In genomic region chr4:153188504-153189031, GRCm38 (mm10) we compare ENCODE assay signal across 8 mouse cellular contexts.
DNase-seq lines count a peak whose midpoint lies in the region; ATAC-seq lines count a peak whose summit lies in the region.
"Had no signal": no experiment of that assay in that cellular context is flagged by ENCODE, and none has a peak within 500 bp of the region (broad histone marks: within the 10 kb centered on the region; RNA-seq: fewer than 3 reads in every experiment).

No protein-coding gene starts in this region.

- no peak for DNase-seq in kidney, adult 8-10 months
- peak; percentile 13 for DNase-seq in embryonic facial prominence, embryonic 11.5 days (ENCODE audit: low spot score)
- no peak for DNase-seq in yolk sac, embryonic 10.5 days (ENCODE audit: low spot score)
- DNase-seq in thymus, postnatal 14 days: no peak

- 0 out of 2 replicates have a peak, but pooled peaks have one; percentile 2 for ATAC-seq in kidney, embryonic 16.5 days (ENCODE audit: low FRiP score, low TSS enrichment)
- 0 out of 2 replicates have a peak, but pooled peaks have one; percentile 34 for ATAC-seq in embryonic facial prominence, embryonic 11.5 days (replicated peaks; ENCODE audit: insufficient number of reproducible peaks, low FRiP score, low TSS enrichment, low read depth)
- peak; percentile 75; the same call in 1 of the 2 replicates for ATAC-seq in hindbrain, embryonic 13.5 days (ENCODE audit: low FRiP score)
- peak; percentile 79 for ATAC-seq in neural tube, embryonic 13.5 days (ENCODE audit: low read depth)

- WGBS in kidney, embryonic 16.5 days: 0% methylated on average over 17 of the region's 17 CpGs
- WGBS in embryonic facial prominence, embryonic 11.5 days: 1% methylated on average over 17 of the region's 17 CpGs
- WGBS in hindbrain, embryonic 13.5 days: under 1% methylated on average over 17 of the region's 17 CpGs
- WGBS in neural tube, embryonic 13.5 days: 1% methylated on average over 16 of the region's 17 CpGs

- H3K4me2 ChIP-seq in kidney, embryonic 16.5 days (replicated peaks; ENCODE audit: low read depth, low read length): peak overlapping the region; percentile 10; the same call in 1 of the 2 replicates
- peak overlapping the region; percentile 13; the same call in 1 of the 2 replicates for H3K4me2 ChIP-seq in embryonic facial prominence, embryonic 11.5 days (ENCODE audit: low read depth, low read length)
- peak overlapping the region; percentile 52 for H3K4me2 ChIP-seq in hindbrain, embryonic 13.5 days
- peak overlapping the region; percentile 50 for H3K4me2 ChIP-seq in neural tube, embryonic 13.5 days

- no peak overlapping the region for H3K4me3 ChIP-seq in kidney, embryonic 16.5 days (ENCODE audit: low read length)
- H3K4me3 ChIP-seq in embryonic facial prominence, embryonic 11.5 days (ENCODE audit: low read depth, low read length): no peak overlapping the region
- H3K4me3 ChIP-seq in hindbrain, embryonic 13.5 days: peak overlapping the region; percentile 20
- H3K4me3 ChIP-seq in neural tube, embryonic 13.5 days: peak overlapping the region; percentile 14; the same call in 1 of the 2 replicates

- no peak overlapping the region for H3K9ac ChIP-seq in kidney, embryonic 16.5 days (replicated peaks; ENCODE audit: low read length)
- no peak overlapping the region for H3K9ac ChIP-seq in embryonic facial prominence, embryonic 11.5 days (replicated peaks; ENCODE audit: low read length)
- peak overlapping the region; percentile 46; the same call in 1 of the 2 replicates for H3K9ac ChIP-seq in hindbrain, embryonic 13.5 days
- peak overlapping the region; percentile 49; the same call in 1 of the 2 replicates for H3K9ac ChIP-seq in neural tube, embryonic 13.5 days

- H3K36me3 ChIP-seq in kidney, embryonic 16.5 days (ENCODE audit: insufficient read depth, low read length): no peaks in the 10 kb centered on the region
- H3K36me3 ChIP-seq in embryonic facial prominence, embryonic 11.5 days (replicated peaks; ENCODE audit: control insufficient read depth, insufficient read depth, low read depth, low read length): no peaks in the 10 kb centered on the region
- no peaks in the 10 kb centered on the region for H3K36me3 ChIP-seq in hindbrain, embryonic 13.5 days
- H3K36me3 ChIP-seq in neural tube, embryonic 13.5 days: no peaks in the 10 kb centered on the region

- no peaks in the 10 kb centered on the region for H3K9me3 ChIP-seq in kidney, embryonic 16.5 days (ENCODE audit: low read length)
- no peaks in the 10 kb centered on the region for H3K9me3 ChIP-seq in embryonic facial prominence, embryonic 11.5 days (replicated peaks; ENCODE audit: control insufficient read depth, low read length)
- H3K9me3 ChIP-seq in hindbrain, embryonic 13.5 days: no peaks in the 10 kb centered on the region
- H3K9me3 ChIP-seq in neural tube, embryonic 13.5 days: no peaks in the 10 kb centered on the region

- H3K27me3 ChIP-seq in kidney, embryonic 16.5 days (ENCODE audit: insufficient read depth, low read length): peaks cover 6% of the 10 kb centered on the region; the same call in 1 of the 2 replicates
- H3K27me3 ChIP-seq in embryonic facial prominence, embryonic 11.5 days (ENCODE audit: control insufficient read depth, insufficient read depth, low read length): no peaks in the 10 kb centered on the region
- H3K27me3 ChIP-seq in hindbrain, embryonic 13.5 days: peaks cover 22% of the 10 kb centered on the region
- peaks cover 22% of the 10 kb centered on the region for H3K27me3 ChIP-seq in neural tube, embryonic 13.5 days

- H3K27ac ChIP-seq in kidney, embryonic 16.5 days (ENCODE audit: low read length): no peak overlapping the region
- H3K27ac ChIP-seq in embryonic facial prominence, embryonic 11.5 days (replicated peaks; ENCODE audit: low read depth, low read length): no peak overlapping the region
- peak overlapping the region; percentile 48; the same call in 1 of the 2 replicates for H3K27ac ChIP-seq in hindbrain, embryonic 13.5 days
- peak overlapping the region; percentile 54; the same call in 1 of the 2 replicates for H3K27ac ChIP-seq in neural tube, embryonic 13.5 days (replicated peaks)
- H3K27ac ChIP-seq: kidney, postnatal 0 days had no signal

- H3K4me1 ChIP-seq in kidney, embryonic 16.5 days (ENCODE audit: insufficient read depth, low read length): no peaks in the 10 kb centered on the region
- H3K4me1 ChIP-seq in embryonic facial prominence, embryonic 11.5 days (ENCODE audit: control insufficient read depth, insufficient read depth, low read length): no peaks in the 10 kb centered on the region
- peaks cover 20% of the 10 kb centered on the region for H3K4me1 ChIP-seq in hindbrain, embryonic 13.5 days (replicated peaks)
- peaks cover 36% of the 10 kb centered on the region for H3K4me1 ChIP-seq in neural tube, embryonic 13.5 days (replicated peaks)

Comparison
In these comparisons a context has a peak if more than half of its experiments do, and no peak if none do; other contexts are left out.
1. ATAC-seq: peak in every context shown above with its lines; median percentile 79 in neural tube, embryonic 13.5 days; 75 in hindbrain, embryonic 13.5 days; 34 in embryonic facial prominence, embryonic 11.5 days; 2 in kidney, embryonic 16.5 days.
2. H3K27ac ChIP-seq: peak in hindbrain, embryonic 13.5 days (single experiment) and neural tube, embryonic 13.5 days (single experiment); none in kidney, embryonic 16.5 days (single experiment) and embryonic facial prominence, embryonic 11.5 days (single experiment).
3. H3K4me3 ChIP-seq: peak in hindbrain, embryonic 13.5 days (single experiment) and neural tube, embryonic 13.5 days (single experiment); none in kidney, embryonic 16.5 days (single experiment) and embryonic facial prominence, embryonic 11.5 days (single experiment).
4. H3K9ac ChIP-seq: peak in hindbrain, embryonic 13.5 days (single experiment) and neural tube, embryonic 13.5 days (single experiment); none in kidney, embryonic 16.5 days (single experiment) and embryonic facial prominence, embryonic 11.5 days (single experiment).
5. Peak in every context shown above with its lines, with median percentiles within 50 percentile points of each other: H3K4me2 ChIP-seq.